Mouse (Mus musculus) lung, postnatal 0 days (tissue): ENCODE results near the gene Vipr2. TPM values are rescaled to one million over a fixed set of nuclear protein-coding genes. Genes with fewer than 3 reads are reported as not detected.
A peak's percentile ranks its signal among the peaks of the same experiment; 100 is the strongest.

ENCODE experiments used
- ATAC-seq: fragments of 200-750 bp; cut with Nextera tagmentation; 2 replicates; pipeline ENCODE4 v1.8.0; 2017; ENCODE audit warnings: moderate library complexity
- DNase-seq: peaks from one replicate; pipeline ENCODE4 v3.0.0-alpha.2; 2016; ENCODE audit warnings: low spot score
- H3K27ac ChIP-seq: fragments of 300-500 bp; sonication (generic); 2 replicates; pipeline ENCODE4 v1.5.1; 2014; ENCODE audit warnings: antibody characterized with exemption, mild to moderate bottlenecking, low read length, mixed read lengths
- H3K27me3 ChIP-seq: fragments of 300-500 bp; sonication (generic); replicated peaks from 2 replicates; pipeline ENCODE4 v1.6.1; 2014; ENCODE audit warnings: low read length, mixed read lengths; ENCODE audit not compliant: insufficient read depth
- H3K36me3 ChIP-seq: fragments of 300-500 bp; sonication (generic); 2 replicates; pipeline ENCODE4 v1.6.1; 2014; ENCODE audit warnings: low read length, mixed read lengths; ENCODE audit not compliant: insufficient read depth
- H3K4me1 ChIP-seq: fragments of 300-500 bp; sonication (generic); 2 replicates; pipeline ENCODE4 v1.6.1; 2014; ENCODE audit warnings: antibody characterized with exemption, low read depth, low read length, mixed read lengths; ENCODE audit not compliant: insufficient read depth
- H3K4me2 ChIP-seq: fragments of 300-500 bp; sonication (generic); replicated peaks from 2 replicates; pipeline ENCODE4 v1.6.1; 2014; ENCODE audit warnings: low read depth, mild to moderate bottlenecking, low read length, moderate library complexity, mixed read lengths
- H3K4me3 ChIP-seq: fragments of 300-500 bp; sonication (generic); 2 replicates; pipeline ENCODE4 v1.5.1; 2014; ENCODE audit warnings: low read depth, low read length
- H3K9ac ChIP-seq: fragments of 300-500 bp; sonication (generic); replicated peaks from 2 replicates; pipeline ENCODE4 v1.6.1; 2014; ENCODE audit warnings: low read depth, mild to moderate bottlenecking
- H3K9me3 ChIP-seq: fragments of 300-500 bp; sonication (generic); 2 replicates; pipeline ENCODE4 v1.6.1; 2016; ENCODE audit warnings: low read length, mixed read lengths
- CTCF ChIP-seq: IDR thresholded peaks from 2 replicates; pipeline ENCODE4 v1.5.1; 2016; ENCODE audit warnings: antibody characterized with exemption, mild to moderate bottlenecking
- EP300 ChIP-seq: IDR thresholded peaks from 2 replicates; pipeline ENCODE4 v1.6.1; 2016; ENCODE audit warnings: antibody characterized with exemption, mild to moderate bottlenecking, control low read depth
- WGBS: fragments of 180-500 bp; shearing (Covaris S2); extraction: QIAGEN DNeasy Blood & Tissue Kit; methylation state at CpG from one replicate; pipeline ENCODE4 v1.1.7; 2014; 5-methylcytosine and 5-hydroxymethylcytosine counted together
- polyA plus RNA-seq: library from polyadenylated mRNA; unstranded; fragments of >200 nt; fragmentation: Nextera tagmentation; extraction: Ambion mirVana; gene quantifications from 2 replicates; pipeline ENCODE4 v1.2.1, GENCODE M21; 2015

The Vipr2 gene
- 4.6 and 4.8 TPM in 2 replicates for polyA plus RNA-seq

DNA sequence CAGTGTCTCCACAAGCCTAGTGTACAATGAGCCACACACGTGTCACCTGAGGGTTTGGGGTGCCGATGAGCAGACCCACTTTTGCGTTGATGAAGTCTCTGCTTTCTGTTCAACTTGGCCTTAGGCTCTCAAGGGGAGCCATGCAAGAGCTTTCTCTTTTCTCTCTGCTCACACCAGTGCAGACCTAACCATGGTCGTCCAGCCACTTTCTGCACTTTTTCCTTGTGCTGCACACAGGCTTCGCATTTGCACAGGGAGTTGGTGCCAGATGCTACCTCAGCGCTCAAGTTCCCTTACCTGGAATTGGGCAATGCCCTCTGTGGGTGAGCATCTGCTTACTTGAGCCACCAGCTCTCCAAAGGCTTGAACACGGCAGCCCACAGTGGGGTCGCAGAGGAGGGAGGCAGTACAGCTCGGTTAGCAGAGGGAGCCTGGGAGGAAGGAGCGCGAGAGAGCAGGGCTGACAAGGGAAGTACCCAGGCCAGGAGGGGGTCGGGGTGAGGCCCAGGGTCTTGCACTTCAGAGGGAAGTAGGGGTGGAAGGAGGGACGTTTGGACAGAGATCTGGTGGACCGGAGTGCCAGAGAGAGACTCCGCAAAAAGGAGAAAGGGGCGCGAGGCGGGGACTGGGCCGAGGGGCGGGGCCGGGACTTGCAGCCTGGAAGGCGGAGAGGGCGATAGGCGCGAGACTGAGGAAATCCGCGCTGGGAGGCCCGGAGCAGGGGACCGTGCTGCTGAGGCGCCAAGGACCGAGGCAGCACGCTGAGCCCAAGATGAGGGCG, at the start of gene Vipr2:
TSS of gene Vipr2 (plus strand) at position 653 of the 781 bp plus-strand sequence.
- WGBS: 5% methylated on average over 33 of the region's 33 CpGs

DNA sequence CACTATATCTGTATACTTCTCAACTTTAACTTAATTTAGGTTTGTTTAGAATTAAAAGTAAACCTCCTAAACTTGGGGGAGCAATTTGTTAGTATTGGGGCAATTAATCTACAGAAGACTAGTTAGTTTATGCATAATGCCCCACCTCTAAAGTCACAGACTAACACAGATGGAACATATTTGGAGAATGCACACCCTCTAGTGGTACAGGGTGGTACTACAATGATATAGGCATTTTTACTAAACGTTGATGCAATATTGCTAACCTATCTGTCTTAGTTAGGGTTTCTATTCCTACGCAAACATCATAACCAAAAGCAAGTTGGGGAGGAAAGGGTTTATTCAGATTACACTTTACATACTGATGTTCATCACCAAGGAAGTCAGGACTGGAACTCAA, 49.4 kb upstream of the Vipr2 start:
- no peak for DNase-seq
- WGBS: 49% methylated on average over 2 of the region's 2 CpGs
- peak; percentile 77 for TF ChIP-seq CTCF
- no peak for TF ChIP-seq EP300

More for the DNA sequence above, at the start of gene Vipr2:
- peak; percentile 90 for ATAC-seq
- peak within 1 kb of the TSS; percentile 34 for H3K9ac ChIP-seq
- no peaks in the 10 kb centered on the region for H3K36me3 ChIP-seq
- no peak for TF ChIP-seq CTCF
- TF ChIP-seq EP300: no peak
- H3K4me2 ChIP-seq: peak within 1 kb of the TSS; percentile 87
- H3K4me3 ChIP-seq: peak within 1 kb of the TSS; percentile 47
- peak; percentile 70 for DNase-seq
- no peaks in the 10 kb centered on the region for H3K4me1 ChIP-seq
- no peaks in the 10 kb centered on the region for H3K27me3 ChIP-seq
- H3K9me3 ChIP-seq: no peaks in the 10 kb centered on the region
- H3K27ac ChIP-seq: no peak within 1 kb of the TSS

DNA sequence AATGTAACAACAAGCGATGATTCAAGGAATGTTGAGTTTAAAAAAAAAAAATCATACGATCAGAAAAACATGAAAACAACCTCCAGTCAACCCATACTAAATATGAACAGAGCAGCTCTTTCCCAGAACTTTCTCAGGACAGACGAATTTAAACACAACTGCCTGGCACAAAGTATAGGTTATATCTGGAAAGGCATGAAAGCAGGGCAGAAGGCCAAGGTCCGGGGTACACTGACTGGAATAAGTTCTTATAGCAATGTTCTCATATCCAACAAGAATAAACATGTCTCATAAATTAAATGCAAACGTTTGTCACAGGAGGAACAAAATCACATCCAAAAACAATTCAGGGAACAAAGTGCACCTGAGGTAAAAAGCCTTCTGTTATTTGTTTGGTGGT, 42.2 kb upstream of the Vipr2 start:
- DNase-seq (no peak), ATAC-seq (no peak)

More for the DNA sequence above, 49.4 kb upstream of the Vipr2 start:
- H3K9me3 ChIP-seq: no peaks in the 10 kb centered on the region
- no peak overlapping the region for H3K4me3 ChIP-seq
- no peaks in the 10 kb centered on the region for H3K36me3 ChIP-seq
- H3K4me2 ChIP-seq: no peak overlapping the region
- H3K9ac ChIP-seq: no peak overlapping the region
- ATAC-seq: no peak
- H3K4me1 ChIP-seq: no peaks in the 10 kb centered on the region
- no peaks in the 10 kb centered on the region for H3K27me3 ChIP-seq
- no peak overlapping the region for H3K27ac ChIP-seq

DNA sequence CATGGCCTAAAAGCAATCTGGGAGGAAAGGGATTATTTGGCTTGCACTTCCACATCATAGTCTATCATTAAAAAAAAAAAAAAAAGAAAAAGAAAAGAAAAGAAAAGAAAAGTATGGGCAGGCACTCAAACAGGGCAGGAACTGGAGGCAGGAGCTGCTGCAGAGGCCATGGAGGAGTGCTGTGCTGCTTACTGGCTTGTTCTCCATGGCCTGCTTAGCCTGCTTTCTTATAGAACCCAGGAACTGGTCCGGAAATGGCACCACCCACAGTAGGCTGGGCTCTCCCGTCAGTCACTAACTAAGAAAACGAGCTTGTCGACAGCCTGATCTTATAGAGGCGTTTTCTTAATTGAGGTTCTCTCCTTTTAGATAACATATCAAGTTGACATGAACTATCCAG, 32.7 kb upstream of the Vipr2 start:
- Histone ChIP-seq H3K4me1 (peaks cover 7% of the 10 kb centered on the region; the same call in 1 of the 2 replicates), H3K4me3 (no peak overlapping the region), H3K27me3 (no peaks in the 10 kb centered on the region), H3K9me3 (no peaks in the 10 kb centered on the region), H3K27ac (no peak overlapping the region), H3K36me3 (no peaks in the 10 kb centered on the region), H3K4me2 (no peak overlapping the region), H3K9ac (no peak overlapping the region)
- DNase-seq (no peak), ATAC-seq (no peak)
- TF ChIP-seq CTCF (no peak), EP300 (no peak)
- 81% methylated on average over 5 of the region's 5 CpGs for WGBS

More for the DNA sequence above, 42.2 kb upstream of the Vipr2 start:
- Histone ChIP-seq H3K4me1 (no peaks in the 10 kb centered on the region), H3K27ac (no peak overlapping the region), H3K4me3 (no peak overlapping the region), H3K9me3 (no peaks in the 10 kb centered on the region), H3K9ac (no peak overlapping the region), H3K36me3 (no peaks in the 10 kb centered on the region), H3K4me2 (no peak overlapping the region), H3K27me3 (no peaks in the 10 kb centered on the region)
- TF ChIP-seq CTCF: no peak
- TF ChIP-seq EP300: no peak
- WGBS: 63% methylated on average over 5 of the region's 5 CpGs

DNA sequence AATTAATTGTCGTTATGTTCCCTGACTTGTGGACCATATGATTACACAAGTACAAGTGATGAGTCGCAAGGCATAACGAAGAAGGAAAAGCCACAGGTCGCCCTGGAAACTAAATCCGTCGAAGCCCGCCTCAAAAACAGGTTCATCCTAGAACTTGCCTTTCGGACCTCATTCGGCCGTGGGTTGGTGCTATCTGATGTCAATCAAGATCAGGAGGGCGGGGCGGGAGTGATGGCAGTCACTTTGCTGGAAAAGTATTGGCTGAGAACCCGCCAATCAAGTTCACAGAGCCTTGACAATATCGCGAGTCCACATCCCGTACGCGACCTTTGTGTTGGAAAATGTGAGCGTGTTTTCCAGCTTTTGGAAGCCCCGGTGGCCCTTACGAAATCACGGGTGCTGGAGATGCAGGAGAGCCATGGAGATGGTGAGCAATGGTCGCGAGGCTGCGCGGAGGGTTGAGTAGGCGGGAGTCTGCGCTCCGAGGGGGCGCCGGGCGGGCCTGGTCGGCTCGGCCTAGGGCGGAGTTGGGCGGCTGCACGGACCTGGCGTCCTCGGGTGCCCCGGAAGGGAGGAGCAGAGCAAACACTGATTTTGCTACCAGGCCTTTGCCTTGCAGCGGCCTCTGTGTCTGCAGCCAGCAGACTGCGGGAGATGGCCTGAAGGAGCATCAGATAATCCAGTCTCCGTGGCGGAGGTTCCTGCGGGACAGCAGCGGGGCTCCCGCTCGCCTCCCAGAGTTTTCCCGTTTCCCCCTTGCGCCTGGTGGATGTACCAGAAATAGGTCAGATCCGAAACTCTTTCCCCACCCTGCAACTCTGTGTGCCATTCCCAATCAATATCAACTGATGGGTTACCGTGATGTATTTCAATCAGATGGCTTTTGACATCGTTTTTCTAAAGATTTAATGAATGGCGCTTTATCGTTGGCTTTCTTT, 29.8 kb upstream of the Vipr2 start, which contains the start of gene Zfp386:
TSS of gene Zfp386 (plus strand) at position 285 of the 938 bp plus-strand sequence.
- DNase-seq: peak; percentile 99
- Histone ChIP-seq H3K36me3 (no peaks in the 10 kb centered on the region), H3K9ac (peak within 1 kb of the TSS; percentile 82), H3K9me3 (no peaks in the 10 kb centered on the region), H3K27me3 (no peaks in the 10 kb centered on the region), H3K27ac (peak within 1 kb of the TSS; percentile 96), H3K4me2 (peak within 1 kb of the TSS; percentile 65), H3K4me3 (peak within 1 kb of the TSS; percentile 72), H3K4me1 (peaks cover 7% of the 10 kb centered on the region; the same call in 1 of the 2 replicates)
- no peak for TF ChIP-seq CTCF
- TF ChIP-seq EP300: peak; percentile 60; the same call in 1 of the 2 replicates
- peak; percentile 99 for ATAC-seq
- WGBS: under 1% methylated on average over 55 of the region's 55 CpGs

DNA sequence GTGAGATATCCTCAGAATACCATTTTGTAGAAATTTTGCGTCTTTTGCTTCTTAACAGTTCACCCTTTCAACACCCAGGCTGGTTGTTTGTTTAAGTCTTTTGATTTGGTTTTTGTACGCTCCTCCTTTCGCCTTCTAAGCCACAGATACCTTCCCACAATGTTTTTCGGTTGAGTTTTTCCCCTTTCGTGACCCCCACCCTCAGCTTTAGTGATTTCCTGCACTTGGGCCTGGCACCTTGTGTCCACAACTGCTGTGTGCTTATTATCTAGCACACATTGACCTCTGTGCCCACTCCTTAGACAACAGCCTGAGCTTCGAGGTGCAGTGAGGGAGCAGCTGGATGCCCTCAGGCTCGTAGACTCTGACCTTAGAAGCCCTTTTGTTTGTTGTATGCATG, 28.8 kb upstream of the Vipr2 start:
- WGBS: 43% methylated on average over 7 of the region's 7 CpGs
- H3K27me3 ChIP-seq: no peaks in the 10 kb centered on the region
- peak overlapping the region; percentile 82 for H3K9ac ChIP-seq
- H3K27ac ChIP-seq: no peak overlapping the region
- peak overlapping the region; percentile 65 for H3K4me2 ChIP-seq
- no peak for TF ChIP-seq EP300
- no peak for TF ChIP-seq CTCF
- no peaks in the 10 kb centered on the region for H3K9me3 ChIP-seq
- DNase-seq (no peak), ATAC-seq (no peak)
- peak overlapping the region; percentile 72 for H3K4me3 ChIP-seq
- H3K4me1 ChIP-seq: peaks cover 7% of the 10 kb centered on the region; the same call in 1 of the 2 replicates
- no peaks in the 10 kb centered on the region for H3K36me3 ChIP-seq
